Mouse (Mus musculus) neural tube, embryonic 11.5 days (tissue): ENCODE results near the gene Wipf3. TPM values are rescaled to one million over a fixed set of nuclear protein-coding genes. Genes with fewer than 3 reads are reported as not detected.

ENCODE experiments used
- ATAC-seq: fragments of 200-750 bp; cut with Nextera tagmentation; 2 replicates; pipeline ENCODE4 v1.8.0; 2017; ENCODE audit warnings: moderate number of reproducible peaks, mild to moderate bottlenecking, moderate TSS enrichment, moderate library complexity; ENCODE audit not compliant: insufficient read depth, low FRiP score, low TSS enrichment
- DNase-seq: peaks from one replicate; pipeline ENCODE4 v3.0.0-alpha.2; 2015; ENCODE audit warnings: low spot score
- H3K27ac ChIP-seq: fragments of 300-500 bp; sonication (generic); 2 replicates; pipeline ENCODE4 v1.5.1; 2014; ENCODE audit warnings: low read depth, mild to moderate bottlenecking, low read length
- H3K27me3 ChIP-seq: fragments of 300-500 bp; sonication (generic); 2 replicates; pipeline ENCODE4 v1.6.1; 2014; ENCODE audit warnings: mild to moderate bottlenecking, low read length, mixed read lengths; ENCODE audit not compliant: control insufficient read depth, insufficient read depth
- H3K36me3 ChIP-seq: fragments of 300-500 bp; sonication (generic); 2 replicates; pipeline ENCODE4 v1.6.1; 2014; ENCODE audit warnings: mild to moderate bottlenecking, low read length, moderate library complexity, mixed read lengths; ENCODE audit not compliant: control insufficient read depth, insufficient read depth
- H3K4me1 ChIP-seq: fragments of 300-500 bp; sonication (generic); 2 replicates; pipeline ENCODE4 v1.6.1; 2014; ENCODE audit warnings: low read length, mixed read lengths; ENCODE audit not compliant: control insufficient read depth, insufficient read depth
- H3K4me2 ChIP-seq: fragments of 300-500 bp; sonication (generic); 2 replicates; pipeline ENCODE4 v1.6.1; 2014; ENCODE audit warnings: low read depth, mild to moderate bottlenecking, moderate library complexity
- H3K4me3 ChIP-seq: fragments of 300-500 bp; sonication (generic); 2 replicates; pipeline ENCODE4 v1.5.1; 2014; ENCODE audit warnings: low read depth, low read length
- H3K9ac ChIP-seq: fragments of 300-500 bp; sonication (generic); 2 replicates; pipeline ENCODE4 v1.6.1; 2014; ENCODE audit warnings: mild to moderate bottlenecking, low read length
- H3K9me3 ChIP-seq: fragments of 300-500 bp; sonication (generic); 2 replicates; pipeline ENCODE4 v1.6.1; 2016; ENCODE audit warnings: low read length; ENCODE audit not compliant: control insufficient read depth
- WGBS: fragments of 180-500 bp; shearing (Covaris S2); extraction: QIAGEN DNeasy Blood & Tissue Kit; methylation state at CpG from one replicate; pipeline ENCODE4 v1.1.7; 2014; 5-methylcytosine and 5-hydroxymethylcytosine counted together
- polyA plus RNA-seq: library from polyadenylated mRNA; unstranded; fragments of >200 nt; fragmentation: Nextera tagmentation; extraction: Ambion mirVana; gene quantifications from 2 replicates; pipeline ENCODE4 v1.2.1, GENCODE M21; 2014

Gene Wipf3
- polyA plus RNA-seq, 1 experiment from 2014 or later: 0.80 TPM

GRCm38 (mm10) chr6:54425230-54425629 lies 4.2 kb upstream of the Wipf3 start:
- no peak overlapping the region for H3K4me3 ChIP-seq

GRCm38 (mm10) chr6:54428850-54429446 lies 455 bp upstream of the Wipf3 start:
- Histone ChIP-seq H3K27ac (no peak overlapping the region), H3K27me3 (peaks cover 20% of the 10 kb centered on the region), H3K4me3 (peak overlapping the region; percentile 57), H3K4me1 (peaks cover 6% of the 10 kb centered on the region), H3K36me3 (no peaks in the 10 kb centered on the region), H3K9ac (peak overlapping the region; percentile 61), H3K4me2 (peak overlapping the region; percentile 94), H3K9me3 (no peaks in the 10 kb centered on the region)
- 7% methylated on average over 14 of the region's 14 CpGs for WGBS
- ATAC-seq (peak; percentile 48; the same call in 1 of the 2 replicates), DNase-seq (no peak)

More at GRCm38 (mm10) chr6:54425230-54425629, 4.2 kb upstream of the Wipf3 start:
- peaks cover 6% of the 10 kb centered on the region for H3K4me1 ChIP-seq
- no peak overlapping the region for H3K27ac ChIP-seq
- no peak overlapping the region for H3K9ac ChIP-seq
- H3K4me2 ChIP-seq: no peak overlapping the region
- 81% methylated on average over 8 of the region's 8 CpGs for WGBS
- ATAC-seq (no peak), DNase-seq (no peak)
- H3K36me3 ChIP-seq: no peaks in the 10 kb centered on the region
- H3K9me3 ChIP-seq: no peaks in the 10 kb centered on the region
- peaks cover 11% of the 10 kb centered on the region for H3K27me3 ChIP-seq

- Histone ChIP-seq H3K9ac (peak overlapping the region; percentile 61), H3K4me2 (peak overlapping the region; percentile 94), H3K4me1 (peaks cover 8% of the 10 kb centered on the region), H3K4me3 (peak overlapping the region; percentile 57), H3K27ac (no peak overlapping the region), H3K36me3 (no peaks in the 10 kb centered on the region), H3K9me3 (no peaks in the 10 kb centered on the region), H3K27me3 (peaks cover 20% of the 10 kb centered on the region)
- WGBS: 36% methylated on average over 7 of the region's 7 CpGs
- no peak for DNase-seq
- ATAC-seq: no peak
Observed at GRCm38 (mm10) chr6:54430221-54430620, 818 bp downstream of the Wipf3 start.

- no peak for ATAC-seq
- WGBS: 68% methylated on average over 10 of the region's 10 CpGs
Observed at GRCm38 (mm10) chr6:54431761-54432160, 2.4 kb downstream of the Wipf3 start.

GRCm38 (mm10) chr6:54432191-54432590 lies 2.8 kb downstream of the Wipf3 start:
- WGBS: 82% methylated on average over 9 of the region's 9 CpGs
- Histone ChIP-seq H3K4me2 (no peak overlapping the region), H3K27ac (no peak overlapping the region), H3K27me3 (peaks cover 20% of the 10 kb centered on the region), H3K4me3 (no peak overlapping the region), H3K36me3 (no peaks in the 10 kb centered on the region), H3K4me1 (peaks cover 8% of the 10 kb centered on the region), H3K9me3 (no peaks in the 10 kb centered on the region), H3K9ac (no peak overlapping the region)
- ATAC-seq (no peak), DNase-seq (no peak)

More at GRCm38 (mm10) chr6:54431761-54432160, 2.4 kb downstream of the Wipf3 start:
- no peak overlapping the region for H3K27ac ChIP-seq
- peaks cover 8% of the 10 kb centered on the region for H3K4me1 ChIP-seq
- H3K36me3 ChIP-seq: no peaks in the 10 kb centered on the region
- H3K4me3 ChIP-seq: no peak overlapping the region
- H3K9ac ChIP-seq: no peak overlapping the region
- no peak for DNase-seq
- peaks cover 20% of the 10 kb centered on the region for H3K27me3 ChIP-seq
- H3K4me2 ChIP-seq: no peak overlapping the region
- H3K9me3 ChIP-seq: no peaks in the 10 kb centered on the region

- no peaks in the 10 kb centered on the region for H3K9me3 ChIP-seq
- no peak overlapping the region for H3K4me3 ChIP-seq
- peaks cover 20% of the 10 kb centered on the region for H3K27me3 ChIP-seq
- 60% methylated on average over 13 of the region's 13 CpGs for WGBS
- H3K27ac ChIP-seq: no peak overlapping the region
- ATAC-seq (no peak), DNase-seq (no peak)
- no peak overlapping the region for H3K9ac ChIP-seq
- no peaks in the 10 kb centered on the region for H3K36me3 ChIP-seq
- no peak overlapping the region for H3K4me2 ChIP-seq
- H3K4me1 ChIP-seq: peaks cover 8% of the 10 kb centered on the region
Observed at GRCm38 (mm10) chr6:54432806-54433545, 3.6 kb downstream of the Wipf3 start.

GRCm38 (mm10) chr6:54434171-54434570 lies 4.8 kb downstream of the Wipf3 start:
- no peak overlapping the region for H3K27ac ChIP-seq
- 46% methylated on average over 2 of the region's 2 CpGs for WGBS
- no peak overlapping the region for H3K4me3 ChIP-seq
- DNase-seq (no peak), ATAC-seq (no peak)
- no peaks in the 10 kb centered on the region for H3K9me3 ChIP-seq
- no peak overlapping the region for H3K4me2 ChIP-seq
- peaks cover 15% of the 10 kb centered on the region for H3K27me3 ChIP-seq
- H3K9ac ChIP-seq: no peak overlapping the region
- H3K4me1 ChIP-seq: peaks cover 3% of the 10 kb centered on the region
- no peaks in the 10 kb centered on the region for H3K36me3 ChIP-seq

- Histone ChIP-seq H3K4me3 (no peak overlapping the region), H3K27me3 (peaks cover 5% of the 10 kb centered on the region), H3K9me3 (no peaks in the 10 kb centered on the region), H3K27ac (no peak overlapping the region), H3K4me1 (peaks cover 2% of the 10 kb centered on the region; the same call in 1 of the 2 replicates), H3K36me3 (no peaks in the 10 kb centered on the region), H3K4me2 (no peak overlapping the region), H3K9ac (no peak overlapping the region)
- ATAC-seq (no peak), DNase-seq (no peak)
- 44% methylated on average over 7 of the region's 7 CpGs for WGBS
Observed at GRCm38 (mm10) chr6:54435663-54436062, 6.3 kb downstream of the Wipf3 start.

GRCm38 (mm10) chr6:54436286-54436685 lies 6.9 kb downstream of the Wipf3 start:
- ATAC-seq: no peak
- no peak overlapping the region for H3K4me3 ChIP-seq
- H3K4me2 ChIP-seq: no peak overlapping the region
- H3K9ac ChIP-seq: no peak overlapping the region
- peaks cover 2% of the 10 kb centered on the region; the same call in 1 of the 2 replicates for H3K4me1 ChIP-seq
- 77% methylated on average over 5 of the region's 5 CpGs for WGBS
- no peaks in the 10 kb centered on the region for H3K36me3 ChIP-seq
- H3K9me3 ChIP-seq: no peaks in the 10 kb centered on the region
- DNase-seq: no peak
- no peaks in the 10 kb centered on the region for H3K27me3 ChIP-seq
- no peak overlapping the region for H3K27ac ChIP-seq
